Mouse (Mus musculus): ENCODE data around the gene Chrm1.

GRCm38 (mm10) chr19:8703571-8703970 lies 40.0 kb downstream of the Chrm1 start:
- TF ChIP-seq CTCF (IDR thresholded peaks at IDR 0.05; ENCODE audit: control insufficient read depth, insufficient read depth, insufficient read length) (no peak), MAX (IDR thresholded peaks at IDR 0.05) (no peak), CEBPB (IDR thresholded peaks at IDR 0.05; ENCODE audit: low read depth) (no peak), MYOG (IDR thresholded peaks at IDR 0.05; ENCODE audit: control insufficient read depth, extremely low read depth, insufficient read length) (no peak)
